Mouse (Mus musculus) myocyte (in vitro differentiated cells): ENCODE data around the gene Ipo4. TPM values are rescaled to one million over a fixed set of nuclear protein-coding genes. Genes with fewer than 3 reads are reported as not detected.

ENCODE experiments used
- H3K27me3 ChIP-seq: one replicate; pipeline ENCODE4 v1.6.1; 2011; ENCODE audit not compliant: control insufficient read depth, insufficient read depth, insufficient read length
- H3K36me3 ChIP-seq: one replicate; pipeline ENCODE4 v1.6.1; 2011; ENCODE audit not compliant: control insufficient read depth, insufficient read depth
- H3K4me2 ChIP-seq: one replicate; pipeline ENCODE4 v1.6.1; 2011; ENCODE audit warnings: low read depth, control low read depth
- H3K4me3 ChIP-seq: one replicate; pipeline ENCODE4 v1.5.1; 2011; ENCODE audit warnings: mild to moderate bottlenecking, control low read depth, moderate library complexity
- H3K79me2 ChIP-seq: one replicate; pipeline ENCODE4 v1.6.1; 2011; ENCODE audit not compliant: control insufficient read depth, insufficient read depth
- H3ac ChIP-seq: one replicate; pipeline ENCODE4 v1.6.1; 2011; ENCODE audit not compliant: control insufficient read depth, insufficient read length
- CEBPB ChIP-seq: IDR thresholded peaks from 2 replicates; pipeline ENCODE4 v1.6.1; 2011; ENCODE audit warnings: mild to moderate bottlenecking, moderate library complexity; ENCODE audit not compliant: poor library complexity, insufficient read depth, severe bottlenecking
- E2F4 ChIP-seq: IDR thresholded peaks from one replicate; pipeline ENCODE4 v1.6.1; 2011; ENCODE audit warnings: mild to moderate bottlenecking, control low read depth, moderate library complexity; ENCODE audit not compliant: insufficient read depth
- MAX ChIP-seq: IDR thresholded peaks from one replicate; pipeline ENCODE4 v1.6.1; 2011; ENCODE audit warnings: low read depth, mild to moderate bottlenecking, control low read depth
- MYOD1 ChIP-seq, 3 experiments: IDR thresholded peaks; one replicate each; pipeline ENCODE4 v1.6.1; 2011; ENCODE audit warnings: control low read depth in 2 of 3, low read depth in 2 of 3, mild to moderate bottlenecking in 2 of 3, moderate library complexity in 1 of 3; ENCODE audit not compliant: insufficient read length in 2 of 3, control insufficient read depth in 1 of 3
- MYOG ChIP-seq, 3 experiments: IDR thresholded peaks; one replicate each; pipeline ENCODE4 v1.6.1; 2011; ENCODE audit warnings: control low read depth in 2 of 3, low read depth in 2 of 3, mild to moderate bottlenecking in 2 of 3; ENCODE audit not compliant: insufficient read length in 2 of 3, control insufficient read depth in 1 of 3, insufficient read depth in 1 of 3
- POLR2A ChIP-seq: IDR thresholded peaks from one replicate; pipeline ENCODE4 v1.6.1; 2011; ENCODE audit warnings: low read depth, mild to moderate bottlenecking, control low read depth, moderate library complexity; ENCODE audit not compliant: insufficient read length
- POLR2AphosphoS2 ChIP-seq: IDR thresholded peaks from one replicate; pipeline ENCODE4 v1.6.1; 2011; ENCODE audit warnings: low read depth, control low read depth; ENCODE audit not compliant: insufficient read length
- REST ChIP-seq: IDR thresholded peaks from one replicate; pipeline ENCODE4 v1.6.1; 2011; ENCODE audit warnings: mild to moderate bottlenecking, control low read depth, moderate library complexity; ENCODE audit not compliant: insufficient read depth, insufficient read length
- SRF ChIP-seq: IDR thresholded peaks from one replicate; pipeline ENCODE4 v1.6.1; 2011; ENCODE audit warnings: low read depth; ENCODE audit not compliant: control insufficient read depth, insufficient read length
- TCF12 ChIP-seq: IDR thresholded peaks from one replicate; pipeline ENCODE4 v1.6.1; 2011; ENCODE audit warnings: mild to moderate bottlenecking, control low read depth; ENCODE audit not compliant: poor library complexity, insufficient read depth, severe bottlenecking
- TCF3 ChIP-seq: IDR thresholded peaks from one replicate; pipeline ENCODE4 v1.6.1; 2011; ENCODE audit warnings: low read depth, control low read depth; ENCODE audit not compliant: insufficient read length
- USF1 ChIP-seq: IDR thresholded peaks from one replicate; pipeline ENCODE4 v1.6.1; 2011; ENCODE audit warnings: low read depth, mild to moderate bottlenecking, control low read depth, moderate library complexity
- polyA plus RNA-seq: library from polyadenylated mRNA; unstranded; fragments of >200 nt; fragmentation: generic; extraction: Trizol; gene quantifications from one replicate; pipeline ENCODE4 v1.2.1, GENCODE M21; 2012; ENCODE audit warnings: missing spikeins

Gene Ipo4
- polyA plus RNA-seq = 109 TPM

DNA sequence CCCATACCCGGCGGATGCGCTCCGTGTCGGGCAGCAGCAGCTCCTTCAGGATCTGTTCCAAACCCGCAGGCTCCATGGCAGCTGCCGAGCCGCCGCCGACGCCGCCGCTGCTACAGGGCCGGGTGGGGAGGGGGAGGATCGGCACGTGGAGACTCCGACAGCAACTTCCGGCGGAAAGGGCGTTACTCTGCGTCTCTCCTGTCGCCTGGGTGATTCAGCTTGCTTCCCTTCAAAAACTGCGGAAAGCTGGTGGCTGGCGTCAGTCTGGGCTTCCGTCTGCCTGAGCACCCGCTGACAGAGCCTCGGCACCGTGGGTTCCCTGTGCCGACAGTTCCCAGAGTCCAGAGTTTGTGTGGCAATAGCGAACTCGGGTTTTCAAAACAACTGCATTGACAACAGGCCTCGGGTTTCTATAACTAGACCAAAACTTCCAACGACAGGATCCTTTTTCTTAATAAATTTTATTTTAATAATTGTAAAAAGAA lies at the start of gene Ipo4:
Gene Ipo4, minus strand, starts transcription at position 435 of the 485 bp plus-strand sequence.
- H3K27me3 ChIP-seq = no peaks in the 10 kb centered on the region
- H3K4me2 ChIP-seq = peak within 1 kb of the TSS; percentile 90
- H3K36me3 ChIP-seq = peaks cover 16% of the 10 kb centered on the region
- H3K4me3 ChIP-seq = peak within 1 kb of the TSS; percentile 77
- peaks cover 9% of the 10 kb centered on the region for H3K79me2 ChIP-seq
- peak within 1 kb of the TSS; percentile 30 for H3ac ChIP-seq
- peak; percentile 78 for TF ChIP-seq POLR2A
- no peak for TF ChIP-seq CEBPB
- peak; percentile 96 for TF ChIP-seq POLR2AphosphoS2
- peak; percentile 12 to 82 (median 75) for TF ChIP-seq MYOG (IDR thresholded peaks at IDR 0.05; ENCODE audit: control insufficient read depth in 1 of 3, insufficient read depth in 1 of 3, insufficient read length in 2 of 3, low read depth in 2 of 3)
- TF ChIP-seq USF1 = peak; percentile 62
- peak in 2 of 3 experiments; percentile 35 to 80 for TF ChIP-seq MYOD1 (IDR thresholded peaks at IDR 0.05; ENCODE audit: control insufficient read depth in 1 of 3, insufficient read length in 2 of 3, low read depth in 2 of 3)
- no peak for TF ChIP-seq REST
- peak; percentile 40 for TF ChIP-seq MAX
- TF ChIP-seq E2F4 = no peak
- TF ChIP-seq TCF3 = no peak
- no peak for TF ChIP-seq TCF12
- TF ChIP-seq SRF = no peak

DNA sequence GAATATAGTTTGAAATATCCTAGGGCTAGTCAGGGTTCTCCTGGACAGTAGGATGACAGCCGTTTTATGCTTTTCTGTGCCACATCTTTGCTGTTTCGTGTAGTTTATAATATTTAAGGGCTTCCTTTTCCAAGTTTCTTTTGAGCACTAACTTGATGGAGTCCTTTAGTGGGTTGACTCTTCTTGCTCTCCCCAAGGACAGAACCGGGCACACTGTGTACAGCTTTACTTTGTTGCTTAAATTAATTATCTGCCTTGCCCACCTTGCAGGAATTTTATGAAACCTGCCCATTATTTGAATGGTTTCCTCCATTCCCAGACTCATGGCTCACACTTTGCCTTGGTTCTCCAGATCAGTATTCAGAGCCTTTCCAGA lies 46.3 kb upstream of the Ipo4 start:
- Histone ChIP-seq H3K79me2 (no peaks in the 10 kb centered on the region), H3K4me2 (peak overlapping the region; percentile 95), H3K4me3 (peak overlapping the region; percentile 67), H3K36me3 (peaks cover 28% of the 10 kb centered on the region), H3K27me3 (no peaks in the 10 kb centered on the region), H3ac (peak overlapping the region; percentile 6)
- no peak for TF ChIP-seq MYOD1 (IDR thresholded peaks at IDR 0.05; ENCODE audit: control insufficient read depth in 1 of 3, insufficient read length in 2 of 3, low read depth in 2 of 3)
- no peak for TF ChIP-seq POLR2AphosphoS2
- no peak for TF ChIP-seq CEBPB
- no peak for TF ChIP-seq SRF
- TF ChIP-seq TCF3 = no peak
- TF ChIP-seq MAX = no peak
- TF ChIP-seq E2F4 = no peak
- TF ChIP-seq MYOG (IDR thresholded peaks at IDR 0.05; ENCODE audit: control insufficient read depth in 1 of 3, insufficient read depth in 1 of 3, insufficient read length in 2 of 3, low read depth in 2 of 3) = no peak
- no peak for TF ChIP-seq POLR2A
- TF ChIP-seq TCF12 = no peak
- no peak for TF ChIP-seq USF1
- no peak for TF ChIP-seq REST

DNA sequence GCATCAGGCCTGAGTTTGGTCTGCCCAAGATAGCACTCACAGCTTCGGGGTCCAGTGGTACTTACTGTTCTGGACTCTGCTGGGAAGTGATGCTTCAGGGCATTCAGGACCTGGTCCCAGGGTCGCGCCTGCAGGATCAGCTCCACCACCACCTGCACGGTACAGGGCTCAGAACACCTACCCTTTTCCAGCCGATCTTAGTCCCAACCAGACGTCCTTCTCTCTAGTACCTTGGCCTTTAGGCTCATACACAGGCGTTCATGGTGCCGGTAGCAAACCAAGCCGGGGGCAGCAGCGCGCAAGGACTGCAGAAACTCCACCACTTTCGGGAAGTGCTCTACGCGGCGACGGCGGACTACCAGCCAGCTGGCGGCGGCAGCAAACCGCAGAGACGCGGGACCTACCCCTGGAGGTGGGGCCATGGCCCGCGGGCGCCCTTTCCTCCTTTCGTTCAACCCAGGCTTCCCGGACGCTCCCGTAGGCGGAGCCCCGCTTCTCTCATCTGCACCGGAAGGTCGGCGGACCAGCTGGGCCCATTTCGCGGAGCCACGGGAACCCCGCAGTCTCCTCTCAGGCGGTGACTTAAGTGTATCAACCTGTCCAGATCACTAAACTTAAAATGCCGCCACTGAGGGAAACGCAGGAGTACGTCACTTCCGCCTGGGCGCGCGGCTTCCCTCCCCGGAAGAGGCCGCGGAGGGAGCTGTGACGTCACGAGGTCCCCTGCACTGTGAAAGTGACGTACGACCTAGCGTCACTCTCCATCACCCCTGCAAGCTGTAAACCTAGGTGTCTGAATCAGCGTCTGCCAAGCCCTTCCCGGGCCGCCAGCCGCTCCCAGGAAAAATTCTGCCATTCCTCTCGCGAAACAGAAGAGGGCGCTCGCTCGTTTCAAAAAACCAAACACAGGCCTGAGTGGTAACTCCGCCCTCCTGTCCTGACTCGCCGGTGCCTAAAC lies 45.7 kb upstream of the Ipo4 start, which contains the start of gene Tinf2:
Gene Tinf2, minus strand, starts transcription at position 661 of the 958 bp plus-strand sequence.
- peak within 1 kb of the TSS; percentile 67 for H3K4me3 ChIP-seq
- peak within 1 kb of the TSS; percentile 95 for H3K4me2 ChIP-seq
- H3K79me2 ChIP-seq = no peaks in the 10 kb centered on the region
- peak within 1 kb of the TSS; percentile 6 for H3ac ChIP-seq
- TF ChIP-seq TCF3 (no peak), MYOD1 (IDR thresholded peaks at IDR 0.05; ENCODE audit: control insufficient read depth in 1 of 3, insufficient read length in 2 of 3, low read depth in 2 of 3) (peak in 1 of 3 experiments; percentile 20), POLR2A (peak; percentile 31), TCF12 (no peak), SRF (peak; percentile 73), POLR2AphosphoS2 (peak; percentile 72), USF1 (no peak), MAX (no peak), MYOG (IDR thresholded peaks at IDR 0.05; ENCODE audit: control insufficient read depth in 1 of 3, insufficient read depth in 1 of 3, insufficient read length in 2 of 3, low read depth in 2 of 3) (peak in 1 of 3 experiments; percentile 42), CEBPB (no peak), E2F4 (peak; percentile 86), REST (no peak)
- H3K27me3 ChIP-seq = no peaks in the 10 kb centered on the region
- H3K36me3 ChIP-seq = peaks cover 31% of the 10 kb centered on the region

GRCm38 (mm10) chr14:55677615-55678014 lies 41.9 kb upstream of the Ipo4 start:
- TF ChIP-seq TCF12 (no peak), POLR2A (no peak)
- Histone ChIP-seq H3K36me3 (peaks cover 40% of the 10 kb centered on the region), H3K79me2 (peaks cover 11% of the 10 kb centered on the region), H3K27me3 (no peaks in the 10 kb centered on the region), H3K4me2 (no peak overlapping the region), H3K4me3 (no peak overlapping the region), H3ac (no peak overlapping the region)
